Mouse (Mus musculus): Measurements from ENCODE around the gene Bcl2l2. TPM values are rescaled to one million over a fixed set of nuclear protein-coding genes. Genes with fewer than 3 reads are reported as not detected.

The Bcl2l2 gene
- polyA plus RNA-seq, 1 experiment from 2014 or later, result 3.9 TPM

- Histone ChIP-seq H3K4me1 (ENCODE audit: control insufficient read depth, insufficient read depth, low read length) (peaks cover 16% of the 10 kb centered on the region), H3K9me3 (replicated peaks; ENCODE audit: control insufficient read depth, low read length, poor library complexity, severe bottlenecking) (no peaks in the 10 kb centered on the region), H3K27ac (ENCODE audit: low read length) (peak within 1 kb of the TSS; percentile 96), H3K9ac (ENCODE audit: low read depth, low read length) (peak within 1 kb of the TSS; percentile 98), H3K4me3 (ENCODE audit: low read depth, low read length) (peak within 1 kb of the TSS; percentile 77), H3K36me3 (ENCODE audit: control insufficient read depth, insufficient read depth, low read length) (no peaks in the 10 kb centered on the region), H3K4me2 (ENCODE audit: low read length) (peak within 1 kb of the TSS; percentile 80), H3K27me3 (ENCODE audit: control insufficient read depth, insufficient read depth, low read depth, low read length) (no peaks in the 10 kb centered on the region)
- ATAC-seq, result peak; percentile 82
- WGBS, result 0% methylated on average over 50 of the region's 61 CpGs
These were observed 6.0 kb upstream of the Bcl2l2 start, which contains the start of gene Ppp1r3e for GRCm38 (mm10) chr14:54877048-54877715. Ppp1r3e (minus strand) TSS chr14:54877550.

- H3K4me1 ChIP-seq (ENCODE audit: control insufficient read depth, insufficient read depth, low read length), result peaks cover 17% of the 10 kb centered on the region
- peak overlapping the region; percentile 76 for H3K4me2 ChIP-seq (ENCODE audit: low read length)
- no peaks in the 10 kb centered on the region for H3K27me3 ChIP-seq (ENCODE audit: control insufficient read depth, insufficient read depth, low read depth, low read length)
- H3K36me3 ChIP-seq (ENCODE audit: control insufficient read depth, insufficient read depth, low read length), result no peaks in the 10 kb centered on the region
- no peak; the same call in 1 of the 2 replicates for ATAC-seq
- H3K9ac ChIP-seq (ENCODE audit: low read depth, low read length), result peak overlapping the region; percentile 78
- 28% methylated on average over 21 of the region's 21 CpGs for WGBS
- peak overlapping the region; percentile 60 for H3K4me3 ChIP-seq (ENCODE audit: low read depth, low read length)
- no peaks in the 10 kb centered on the region for H3K9me3 ChIP-seq (replicated peaks; ENCODE audit: control insufficient read depth, low read length, poor library complexity, severe bottlenecking)
- peak overlapping the region; percentile 87 for H3K27ac ChIP-seq (ENCODE audit: low read length)
These were observed 990 bp downstream of the Bcl2l2 start for GRCm38 (mm10) chr14:54884022-54884712.

GRCm38 (mm10) chr14:54885309-54885708 lies 2.1 kb downstream of the Bcl2l2 start:
- no peak overlapping the region for H3K4me3 ChIP-seq (ENCODE audit: low read depth, low read length)
- H3K4me1 ChIP-seq (ENCODE audit: control insufficient read depth, insufficient read depth, low read length), result peaks cover 17% of the 10 kb centered on the region
- H3K27ac ChIP-seq (ENCODE audit: low read length), result no peak overlapping the region
- H3K36me3 ChIP-seq (ENCODE audit: control insufficient read depth, insufficient read depth, low read length), result no peaks in the 10 kb centered on the region
- ATAC-seq, result no peak
- WGBS, result 92% methylated on average over 11 of the region's 11 CpGs
- no peaks in the 10 kb centered on the region for H3K9me3 ChIP-seq (replicated peaks; ENCODE audit: control insufficient read depth, low read length, poor library complexity, severe bottlenecking)
- H3K4me2 ChIP-seq (ENCODE audit: low read length), result no peak overlapping the region; the same call in 1 of the 2 replicates
- H3K27me3 ChIP-seq (ENCODE audit: control insufficient read depth, insufficient read depth, low read depth, low read length), result no peaks in the 10 kb centered on the region
- no peak overlapping the region for H3K9ac ChIP-seq (ENCODE audit: low read depth, low read length)

GRCm38 (mm10) chr14:54892200-54892599 lies 9.0 kb downstream of the Bcl2l2 start, which contains the start of gene Pabpn1:
Pabpn1 (plus strand) TSS chr14:54892500.
- no peaks in the 10 kb centered on the region for H3K9me3 ChIP-seq (replicated peaks; ENCODE audit: control insufficient read depth, low read length, poor library complexity, severe bottlenecking)
- H3K9ac ChIP-seq (ENCODE audit: low read depth, low read length), result no peak within 1 kb of the TSS
- no peak for ATAC-seq
- peaks cover 17% of the 10 kb centered on the region for H3K4me1 ChIP-seq (ENCODE audit: control insufficient read depth, insufficient read depth, low read length)
- H3K27me3 ChIP-seq (ENCODE audit: control insufficient read depth, insufficient read depth, low read depth, low read length), result no peaks in the 10 kb centered on the region
- 93% methylated on average over 3 of the region's 3 CpGs for WGBS
- H3K4me3 ChIP-seq (ENCODE audit: low read depth, low read length), result peak within 1 kb of the TSS; percentile 38
- peaks cover 7% of the 10 kb centered on the region for H3K36me3 ChIP-seq (ENCODE audit: control insufficient read depth, insufficient read depth, low read length)
- H3K27ac ChIP-seq (ENCODE audit: low read length), result peak within 1 kb of the TSS; percentile 78
- H3K4me2 ChIP-seq (ENCODE audit: low read length), result peak within 1 kb of the TSS; percentile 42

GRCm38 (mm10) chr14:54893651-54894181 lies 10.5 kb downstream of the Bcl2l2 start:
- peak; percentile 98 for ATAC-seq
- Histone ChIP-seq H3K4me2 (ENCODE audit: low read length) (peak overlapping the region; percentile 42), H3K9ac (ENCODE audit: low read depth, low read length) (peak overlapping the region; percentile 99), H3K4me3 (ENCODE audit: low read depth, low read length) (peak overlapping the region; percentile 95), H3K27ac (ENCODE audit: low read length) (peak overlapping the region; percentile 98), H3K9me3 (replicated peaks; ENCODE audit: control insufficient read depth, low read length, poor library complexity, severe bottlenecking) (no peaks in the 10 kb centered on the region), H3K36me3 (ENCODE audit: control insufficient read depth, insufficient read depth, low read length) (peaks cover 14% of the 10 kb centered on the region), H3K27me3 (ENCODE audit: control insufficient read depth, insufficient read depth, low read depth, low read length) (no peaks in the 10 kb centered on the region), H3K4me1 (ENCODE audit: control insufficient read depth, insufficient read depth, low read length) (peaks cover 17% of the 10 kb centered on the region)
- under 1% methylated on average over 38 of the region's 38 CpGs for WGBS

GRCm38 (mm10) chr14:54894296-54895151 lies 11.3 kb downstream of the Bcl2l2 start:
- Histone ChIP-seq H3K27ac (ENCODE audit: low read length) (peak overlapping the region; percentile 98), H3K36me3 (ENCODE audit: control insufficient read depth, insufficient read depth, low read length) (peaks cover 17% of the 10 kb centered on the region), H3K4me3 (ENCODE audit: low read depth, low read length) (peak overlapping the region; percentile 95), H3K27me3 (ENCODE audit: control insufficient read depth, insufficient read depth, low read depth, low read length) (no peaks in the 10 kb centered on the region), H3K9ac (ENCODE audit: low read depth, low read length) (peak overlapping the region; percentile 99), H3K4me1 (ENCODE audit: control insufficient read depth, insufficient read depth, low read length) (peaks cover 17% of the 10 kb centered on the region), H3K4me2 (ENCODE audit: low read length) (peak overlapping the region; percentile 81), H3K9me3 (replicated peaks; ENCODE audit: control insufficient read depth, low read length, poor library complexity, severe bottlenecking) (no peaks in the 10 kb centered on the region)
- under 1% methylated on average over 47 of the region's 54 CpGs for WGBS
- ATAC-seq, result peak; percentile 61

- H3K4me1 ChIP-seq (ENCODE audit: control insufficient read depth, insufficient read depth, low read length), result peaks cover 17% of the 10 kb centered on the region
- no peak overlapping the region for H3K27ac ChIP-seq (ENCODE audit: low read length)
- no peaks in the 10 kb centered on the region for H3K27me3 ChIP-seq (ENCODE audit: control insufficient read depth, insufficient read depth, low read depth, low read length)
- H3K9ac ChIP-seq (ENCODE audit: low read depth, low read length), result no peak overlapping the region
- H3K9me3 ChIP-seq (replicated peaks; ENCODE audit: control insufficient read depth, low read length, poor library complexity, severe bottlenecking), result no peaks in the 10 kb centered on the region
- no peak for ATAC-seq
- H3K4me3 ChIP-seq (ENCODE audit: low read depth, low read length), result no peak overlapping the region
- 68% methylated on average over 2 of the region's 2 CpGs for WGBS
- H3K4me2 ChIP-seq (ENCODE audit: low read length), result no peak overlapping the region
- H3K36me3 ChIP-seq (ENCODE audit: control insufficient read depth, insufficient read depth, low read length), result peaks cover 17% of the 10 kb centered on the region
These were observed 14.3 kb downstream of the Bcl2l2 start for GRCm38 (mm10) chr14:54897445-54897844.

- H3K27ac ChIP-seq (ENCODE audit: low read length), result peak overlapping the region; percentile 43; the same call in 1 of the 2 replicates
- 0% methylated on average over 3 of the region's 3 CpGs for WGBS
- H3K27me3 ChIP-seq (ENCODE audit: control insufficient read depth, insufficient read depth, low read depth, low read length), result no peaks in the 10 kb centered on the region
- peaks cover 23% of the 10 kb centered on the region for H3K36me3 ChIP-seq (ENCODE audit: control insufficient read depth, insufficient read depth, low read length)
- H3K9ac ChIP-seq (ENCODE audit: low read depth, low read length), result no peak overlapping the region
- H3K4me1 ChIP-seq (ENCODE audit: control insufficient read depth, insufficient read depth, low read length), result peaks cover 11% of the 10 kb centered on the region
- ATAC-seq, result peak; percentile 43; the same call in 1 of the 2 replicates
- no peak overlapping the region for H3K4me2 ChIP-seq (ENCODE audit: low read length)
- H3K4me3 ChIP-seq (ENCODE audit: low read depth, low read length), result no peak overlapping the region
- H3K9me3 ChIP-seq (replicated peaks; ENCODE audit: control insufficient read depth, low read length, poor library complexity, severe bottlenecking), result no peaks in the 10 kb centered on the region
These were observed 17.2 kb downstream of the Bcl2l2 start for GRCm38 (mm10) chr14:54900383-54900782.

Measured in midbrain, embryonic 16.5 days (tissue).